ENCODE assay signal across 14 mouse cellular contexts in genomic region chr3:39900207-39900606, GRCm38 (mm10).
DNase-seq lines count a peak whose midpoint lies in the region; ATAC-seq lines count a peak whose summit lies in the region.
"Had no signal": no experiment of that assay in that cellular context is flagged by ENCODE, and none has a peak within 500 bp of the region (broad histone marks: within the 10 kb centered on the region; RNA-seq: fewer than 3 reads in every experiment).

No protein-coding gene starts in this region.

- ATAC-seq in cerebellum, adult (ENCODE audit: insufficient number of reproducible peaks, low FRiP score, low TSS enrichment) = no peak
- ATAC-seq: forebrain, embryonic 16.5 days; liver, postnatal 0 days had no signal

- intact Hi-C loops in left cerebral cortex, postnatal 4 days (cut with DNase I) = no loop called here
- intact Hi-C loops in heart, postnatal 14 days (cut with DNase I) = no loop called here

- peak; percentile 72 to 78 for DNase-seq in cerebellum, postnatal 14 days
- peak; percentile 27 for DNase-seq in left cerebral cortex, postnatal 4 days
- no peak for DNase-seq in left cerebral cortex, adult 9 months (ENCODE audit: low spot score in 2 of 2)
- peak; percentile 12 for DNase-seq in adipocyte (ENCODE audit: low spot score)
- DNase-seq in heart, postnatal 14 days = peak; percentile 13 to 37
- DNase-seq in layer of hippocampus, postnatal 14 days (ENCODE audit: low spot score in 2 of 2) = no peak
- DNase-seq in neural tube, embryonic 10.5 days (ENCODE audit: extremely low spot score, low spot score) = no peak
- DNase-seq: kidney, adult 2 months; layer of hippocampus, adult 9-11 months; liver, postnatal 0 days; right cerebral cortex, postnatal 14 days; thymus, postnatal 14 days had no signal

Comparison
In these comparisons a context has a peak if more than half of its experiments do, and no peak if none do; other contexts are left out.
1. DNase-seq: peak in cerebellum, postnatal 14 days (2 of 2), left cerebral cortex, postnatal 4 days (single experiment), adipocyte (single experiment) and heart, postnatal 14 days (2 of 2); none in left cerebral cortex, adult 9 months (0 of 2), layer of hippocampus, postnatal 14 days (0 of 2) and neural tube, embryonic 10.5 days (single experiment).